Mouse (Mus musculus): ENCODE data around the gene Manf.

The Manf gene

GRCm38 (mm10) chr9:106891829-106892551, at the start of gene Manf:
Manf (minus strand) TSS chr9:106891979.
- DNase-seq (ENCODE audit: low spot score in 2 of 2): peak; percentile 99

- peak; percentile 36 to 49 for DNase-seq (ENCODE audit: low spot score in 2 of 2)
Measured at GRCm38 (mm10) chr9:106934998-106935397, 43.2 kb upstream of the Manf start.

- no peak for DNase-seq (ENCODE audit: low spot score in 2 of 2)
Measured at GRCm38 (mm10) chr9:106914878-106915277, 23.1 kb upstream of the Manf start.

- DNase-seq (ENCODE audit: low spot score in 2 of 2): no peak
Measured at GRCm38 (mm10) chr9:106913759-106914158, 22.0 kb upstream of the Manf start.

- DNase-seq (ENCODE audit: low spot score in 2 of 2): no peak
Measured at GRCm38 (mm10) chr9:106911624-106912023, 19.8 kb upstream of the Manf start.

GRCm38 (mm10) chr9:106908715-106909114, 16.9 kb upstream of the Manf start:
- no peak for DNase-seq (ENCODE audit: low spot score in 2 of 2)

GRCm38 (mm10) chr9:106908174-106908573, 16.4 kb upstream of the Manf start:
- no peak for DNase-seq (ENCODE audit: low spot score in 2 of 2)

- no peak for DNase-seq (ENCODE audit: low spot score in 2 of 2)
Measured at GRCm38 (mm10) chr9:106906597-106906996, 14.8 kb upstream of the Manf start.

GRCm38 (mm10) chr9:106903791-106904134, 12.0 kb upstream of the Manf start:
- no peak for DNase-seq (ENCODE audit: low spot score in 2 of 2)

GRCm38 (mm10) chr9:106903099-106903790, 11.5 kb upstream of the Manf start:
- DNase-seq (ENCODE audit: low spot score in 2 of 2): no peak

GRCm38 (mm10) chr9:106901596-106901995, 9.8 kb upstream of the Manf start:
- DNase-seq (ENCODE audit: low spot score in 2 of 2): no peak

- no peak for DNase-seq (ENCODE audit: low spot score in 2 of 2)
Measured at GRCm38 (mm10) chr9:106898901-106899300, 7.1 kb upstream of the Manf start.

- DNase-seq (ENCODE audit: low spot score in 2 of 2): no peak
Measured at GRCm38 (mm10) chr9:106893327-106893726, 1.5 kb upstream of the Manf start.

- no peak for DNase-seq (ENCODE audit: low spot score in 2 of 2)
Measured at GRCm38 (mm10) chr9:106892552-106892875, 735 bp upstream of the Manf start.

GRCm38 (mm10) chr9:106891341-106891741, 438 bp downstream of the Manf start:
- no peak for DNase-seq (ENCODE audit: low spot score in 2 of 2)

- DNase-seq (ENCODE audit: low spot score in 2 of 2): no peak
Measured at GRCm38 (mm10) chr9:106890496-106891240, 1.1 kb downstream of the Manf start.

GRCm38 (mm10) chr9:106889321-106889720, 2.5 kb downstream of the Manf start:
- DNase-seq (ENCODE audit: low spot score in 2 of 2): no peak

- DNase-seq (ENCODE audit: low spot score in 2 of 2): no peak
Measured at GRCm38 (mm10) chr9:106888346-106888745, 3.4 kb downstream of the Manf start.

- peak; percentile 97 to 98 for DNase-seq (ENCODE audit: low spot score in 2 of 2)
Measured at GRCm38 (mm10) chr9:106886828-106887702, 4.7 kb downstream of the Manf start, which contains the start of gene Rbm15b. Rbm15b (minus strand) TSS chr9:106887428.

GRCm38 (mm10) chr9:106885901-106886731, 5.7 kb downstream of the Manf start:
- DNase-seq (ENCODE audit: low spot score in 2 of 2): peak; percentile 40 to 46

Measured in frontal cortex, postnatal 36 days (tissue).